Mouse (Mus musculus) cerebellum, adult 8-10 months (tissue): ENCODE measurements at regions not wholly inside any gene's neighbourhood (a gene's known extent, or its start where the extent isn't known, plus 50 kb on each side); places are given as distances from the start of the nearest gene placed in this dataset.

ENCODE experiments used
- DNase-seq: peaks from one replicate; pipeline ENCODE4 v3.0.0; 2022

DNA sequence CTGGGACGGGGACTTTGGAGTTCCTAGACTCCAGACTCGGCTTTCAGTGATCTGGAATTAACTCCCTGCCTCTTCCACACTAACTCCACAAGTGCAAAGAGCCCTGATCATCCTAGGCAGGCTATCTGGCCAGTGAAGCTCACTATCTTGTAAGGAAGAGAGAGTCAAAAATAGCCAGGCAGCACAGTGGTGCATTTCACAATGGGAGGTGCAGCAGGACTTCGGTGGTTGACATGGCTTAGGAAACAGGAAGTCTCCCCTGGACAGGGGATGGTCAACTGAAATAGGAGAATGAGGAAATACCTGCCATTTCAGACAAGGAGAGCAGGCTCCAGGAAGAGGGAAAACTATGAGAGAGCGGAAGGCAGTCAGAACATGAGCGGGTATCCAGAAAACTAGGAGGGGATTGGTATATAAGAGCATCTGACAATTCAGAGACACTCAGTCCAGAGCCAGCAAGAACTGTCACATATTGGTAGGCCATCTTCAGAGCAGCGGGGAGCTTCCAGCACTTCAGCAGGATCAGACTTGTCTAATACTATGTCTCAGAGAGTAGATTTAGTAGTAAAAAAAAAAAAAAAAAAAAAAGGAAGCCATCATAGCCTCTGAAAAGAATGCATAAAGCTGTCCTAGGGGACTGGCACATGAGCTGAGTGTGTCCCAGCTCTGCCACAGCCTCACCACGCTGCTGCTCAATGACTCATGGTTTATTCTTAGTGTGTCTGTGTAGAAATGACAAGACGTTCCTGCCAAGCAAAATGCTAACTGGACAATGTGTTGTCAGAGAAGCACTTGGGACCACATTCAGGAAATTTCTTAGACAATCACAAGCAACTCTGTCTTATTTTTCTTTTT, 184.5 kb upstream of the Cpeb2 start:
- DNase-seq, result peak; percentile 34

DNA sequence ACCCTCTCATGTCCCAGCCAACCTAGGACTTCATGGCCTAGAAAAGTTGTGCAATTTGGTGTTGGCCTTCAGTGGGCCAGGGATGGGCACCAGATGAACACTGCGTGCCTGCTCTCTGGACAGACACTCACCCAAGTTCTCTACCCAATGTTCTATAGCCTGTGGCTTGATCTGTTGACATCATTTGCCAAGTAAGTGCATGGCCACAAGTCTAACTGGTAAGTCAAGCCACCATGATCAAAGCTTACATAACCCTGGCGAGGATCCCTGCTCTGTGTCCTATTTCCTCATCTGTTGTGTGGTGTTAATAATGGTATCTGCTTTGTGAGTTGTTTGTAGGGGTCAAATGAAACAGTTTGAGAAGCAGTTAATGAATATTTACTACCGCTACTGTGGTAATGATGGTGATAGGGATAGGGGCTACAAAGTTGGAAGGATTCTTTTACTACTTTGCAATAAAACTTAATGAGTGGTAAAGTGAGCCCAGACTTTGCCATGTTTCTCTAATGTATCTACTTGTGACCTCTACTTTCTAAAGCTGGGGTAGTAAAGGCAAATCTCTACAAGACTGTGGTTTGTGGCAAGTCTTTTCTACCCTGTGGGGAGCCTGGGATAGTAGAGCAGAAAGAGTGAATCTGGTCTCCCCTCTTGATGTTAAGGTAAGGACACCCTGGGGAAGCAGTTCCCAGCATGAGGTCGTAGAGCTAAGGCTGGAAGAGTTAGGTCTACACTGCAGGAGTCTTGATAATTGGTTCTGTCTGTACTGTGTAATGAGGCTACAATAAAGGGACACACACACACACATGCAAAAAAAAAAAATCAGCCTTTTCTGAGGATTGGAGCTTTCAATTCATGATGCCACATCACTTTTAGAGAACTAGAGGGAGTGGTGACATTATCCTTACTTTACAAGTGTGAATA, 183.3 kb upstream of the Cpeb2 start:
- DNase-seq, result no peak

- DNase-seq, result peak; percentile 80
Observed at GRCm38 (mm10) chr5:43050961-43051517, 181.9 kb upstream of the Cpeb2 start.

DNA sequence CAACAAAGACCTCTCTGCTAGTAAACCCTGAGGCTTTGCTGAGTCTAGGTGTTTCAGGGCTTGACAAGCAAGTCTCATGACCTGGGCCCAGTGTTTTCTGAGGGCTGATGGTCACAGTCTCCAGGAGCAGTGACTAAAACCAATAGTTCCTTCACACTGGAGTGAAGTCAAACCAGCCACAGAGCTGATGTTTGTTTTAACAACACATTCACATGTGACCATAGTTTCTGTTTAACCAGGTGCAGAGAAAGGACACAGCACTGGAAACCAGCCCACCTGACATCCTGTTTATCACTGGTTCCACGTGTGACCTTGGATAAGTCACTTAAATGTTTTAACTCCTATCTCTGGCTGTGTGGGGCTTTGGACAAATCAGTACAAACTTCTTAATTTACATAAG, 180.3 kb upstream of the Cpeb2 start:
- DNase-seq, result no peak

DNA sequence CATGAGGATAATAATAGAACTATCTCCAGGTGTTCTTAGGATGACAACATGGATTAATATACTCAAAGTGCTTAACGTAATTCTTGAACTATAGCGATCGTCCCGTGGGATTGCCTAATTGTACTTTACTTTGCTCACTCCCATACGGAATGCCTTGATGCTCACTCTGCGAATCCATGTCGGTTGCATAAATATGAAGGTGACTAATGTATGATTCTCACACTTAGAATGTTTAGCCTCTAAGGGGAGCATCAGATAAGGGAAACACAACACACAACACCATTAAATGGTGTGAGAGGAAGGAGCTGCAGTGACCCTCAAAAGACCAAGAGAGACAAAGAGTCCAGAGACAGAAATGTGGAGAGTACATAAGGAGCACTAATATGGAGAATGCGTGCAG, 178.4 kb upstream of the Cpeb2 start:
- DNase-seq, result no peak

GRCm38 (mm10) chr5:43055111-43055710, 177.8 kb upstream of the Cpeb2 start:
- no peak for DNase-seq

DNA sequence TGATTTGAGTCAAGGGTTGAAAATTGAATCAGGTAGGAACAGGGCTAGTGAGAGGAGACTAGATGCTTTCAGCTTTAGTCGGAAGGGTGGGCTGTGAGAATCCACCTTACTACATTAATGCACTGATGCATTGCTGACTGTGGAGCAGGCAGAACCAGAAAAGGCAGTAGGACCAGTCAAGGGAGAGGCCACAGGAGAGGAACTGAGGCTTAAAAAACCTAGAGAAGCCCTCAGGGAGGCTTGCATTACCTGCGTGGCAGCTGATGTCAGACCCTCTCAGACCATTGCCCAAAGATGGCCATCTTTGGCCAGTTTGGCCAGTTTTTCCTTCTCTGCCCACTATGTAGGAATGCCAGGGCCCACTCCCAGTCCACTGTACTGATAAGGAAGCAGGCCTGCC, 176.5 kb upstream of the Cpeb2 start:
- DNase-seq, result no peak

- no peak for DNase-seq
Observed at GRCm38 (mm10) chr5:43061243-43061642, 171.7 kb upstream of the Cpeb2 start.

DNA sequence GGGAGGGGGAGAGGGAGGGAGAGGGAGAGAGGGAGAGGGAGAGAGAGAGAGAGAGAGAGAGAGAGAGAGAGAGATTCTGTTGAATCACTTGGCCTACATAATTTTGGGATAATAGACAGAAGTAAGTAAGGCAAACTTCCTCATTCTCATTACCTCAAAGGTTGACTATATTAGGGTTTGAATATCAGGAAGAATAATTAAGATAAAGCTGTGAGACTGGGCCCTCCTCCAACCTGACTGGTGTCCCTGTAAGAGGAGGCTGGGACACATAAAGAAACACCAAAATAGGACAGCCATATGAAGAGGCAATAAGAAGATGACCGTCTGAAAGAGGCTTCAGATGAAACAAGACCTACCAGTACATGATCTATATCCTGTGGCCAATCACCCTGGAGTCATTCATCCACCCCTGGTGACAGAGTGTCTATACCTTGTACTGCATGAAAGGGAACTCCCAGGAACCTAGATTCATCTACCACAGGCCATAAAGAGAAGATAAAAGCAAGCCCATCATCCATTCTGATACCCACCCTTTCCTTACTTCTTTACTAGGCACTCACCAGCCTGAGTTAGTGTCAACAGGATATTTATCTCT, 171.1 kb upstream of the Cpeb2 start:
- DNase-seq, result no peak

- DNase-seq, result no peak
Observed at GRCm38 (mm10) chr5:43062499-43062898, 170.5 kb upstream of the Cpeb2 start.

- no peak for DNase-seq
Observed at GRCm38 (mm10) chr5:43063386-43063785, 169.6 kb upstream of the Cpeb2 start.

- DNase-seq, result no peak
Observed at GRCm38 (mm10) chr5:43071541-43071940, 161.4 kb upstream of the Cpeb2 start.

DNA sequence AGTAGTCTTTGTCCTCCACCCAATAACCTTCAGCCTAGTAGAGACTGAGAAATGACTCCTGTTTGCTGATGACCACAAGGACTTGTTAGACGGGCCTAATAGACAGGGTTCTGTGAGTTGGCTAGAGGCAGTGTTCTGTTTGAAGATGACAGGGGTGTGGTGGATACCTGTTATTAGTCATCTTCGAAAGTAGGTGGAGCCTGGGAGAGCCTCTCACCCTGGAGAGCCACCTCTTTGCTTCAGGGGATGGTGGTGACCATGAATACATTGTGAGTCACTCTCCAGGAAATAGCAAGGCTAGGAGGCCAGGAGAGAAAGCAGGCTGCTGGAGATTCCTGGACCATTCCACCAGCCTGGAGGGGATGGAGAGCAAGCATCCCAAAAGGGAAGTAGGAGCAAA, 160.6 kb upstream of the Cpeb2 start:
- no peak for DNase-seq

GRCm38 (mm10) chr5:43074536-43074935, 158.4 kb upstream of the Cpeb2 start:
- no peak for DNase-seq

DNA sequence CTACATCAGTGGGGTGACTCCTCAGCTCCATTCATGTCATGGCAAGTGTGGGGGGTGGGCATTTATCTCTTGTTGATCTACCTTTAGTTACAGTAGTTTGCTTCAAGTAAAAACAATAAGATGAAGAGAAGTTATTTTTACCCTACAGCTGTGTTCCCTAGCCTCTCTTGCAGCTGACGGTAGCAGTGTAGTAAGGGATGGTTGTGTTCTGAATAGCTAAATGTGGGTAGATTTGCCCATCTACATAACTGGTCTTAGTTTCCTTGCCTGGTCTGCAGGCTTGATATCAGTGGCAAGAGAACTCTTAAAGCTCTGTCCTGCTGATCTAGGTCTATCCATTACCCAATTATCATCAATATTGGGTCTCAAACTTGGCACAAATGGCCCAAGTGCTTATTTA, 152.7 kb upstream of the Cpeb2 start:
- no peak for DNase-seq

DNA sequence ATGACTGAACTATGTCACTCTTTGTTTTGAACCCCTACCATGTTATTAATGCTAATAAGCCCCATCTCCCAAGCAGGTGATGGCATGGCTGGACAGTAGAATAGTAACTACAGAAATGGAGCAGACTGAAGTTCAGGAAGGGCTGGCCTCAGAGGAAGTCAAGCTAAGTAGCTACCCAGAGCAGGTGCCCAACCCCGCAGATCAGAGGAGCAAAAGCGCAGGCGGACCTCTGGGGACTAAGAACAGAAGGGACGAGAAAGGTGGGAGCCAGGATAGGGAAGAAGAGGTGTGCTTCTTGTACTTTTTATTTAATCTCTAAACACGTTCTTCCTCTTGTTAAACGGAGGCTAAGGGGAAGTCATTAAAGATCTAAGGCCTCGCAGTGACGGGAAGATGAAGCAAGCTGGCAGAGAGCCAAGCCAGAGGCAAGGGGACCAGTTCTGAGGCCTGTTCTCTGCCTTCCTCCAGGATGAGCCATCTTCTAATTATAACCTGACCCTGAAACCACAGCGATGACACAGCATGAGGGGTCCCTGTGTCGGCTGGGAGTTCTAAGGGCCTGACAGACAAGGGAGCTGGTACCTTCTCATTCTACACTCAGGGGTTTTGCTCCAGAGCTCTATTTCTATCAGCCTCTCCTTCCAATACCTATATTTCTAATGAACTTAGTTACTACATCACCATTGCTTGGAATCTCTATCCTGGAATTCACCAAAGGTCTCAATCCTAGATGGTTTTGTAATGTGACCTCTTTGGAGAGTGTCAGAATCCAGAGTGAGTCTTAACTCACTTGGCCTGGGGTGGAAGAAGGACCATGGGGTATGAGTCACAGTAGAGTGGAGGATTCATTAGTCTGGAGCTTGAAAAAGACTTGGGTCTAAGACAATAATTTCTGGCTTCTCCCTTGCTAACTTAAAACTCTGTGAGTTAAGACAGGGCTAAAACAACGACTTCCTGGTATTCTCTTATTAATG, 151.1 kb upstream of the Cpeb2 start:
- DNase-seq, result no peak

DNA sequence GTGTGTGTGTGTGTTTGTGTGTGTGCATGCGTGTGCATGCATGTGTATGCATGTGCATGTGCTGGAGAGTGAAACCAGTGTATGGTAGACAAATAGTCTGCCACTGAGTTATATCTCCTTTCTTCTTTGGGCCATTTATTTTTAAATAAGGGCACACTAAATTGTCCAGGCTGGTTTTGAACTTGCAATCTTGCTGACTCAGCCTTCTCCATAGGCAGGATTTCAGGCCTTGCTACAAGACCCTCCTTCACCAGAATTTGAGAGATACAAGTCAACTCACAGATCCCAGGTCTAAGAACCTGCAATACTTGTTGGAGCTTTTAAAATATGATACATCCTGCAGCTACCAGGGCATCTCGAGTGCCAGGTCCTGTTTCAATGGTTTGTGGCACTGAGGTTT, 145.9 kb upstream of the Cpeb2 start:
- DNase-seq, result no peak

DNA sequence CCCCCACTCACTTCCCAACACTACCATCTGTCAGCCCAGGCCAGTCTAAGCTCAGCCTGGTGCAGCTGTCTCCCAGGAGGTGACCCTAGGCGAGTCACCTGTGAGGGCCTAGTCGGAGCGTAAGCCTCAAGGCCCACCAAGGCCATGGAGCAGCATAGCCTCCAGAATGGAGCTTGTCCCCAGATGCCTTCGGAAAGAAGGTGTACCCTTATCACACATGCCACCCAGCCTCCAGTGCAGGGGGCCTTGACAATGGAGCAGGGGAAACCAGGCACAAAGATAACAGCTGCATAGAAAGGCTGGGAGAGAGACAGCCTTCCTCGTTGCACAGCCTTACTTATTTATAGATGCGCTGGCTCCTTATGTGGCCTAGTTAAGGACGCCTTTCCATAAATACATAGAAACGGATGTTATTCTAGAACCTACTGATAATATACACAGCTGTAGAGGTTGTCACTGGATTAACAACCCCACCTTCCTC, 145.0 kb upstream of the Cpeb2 start:
- DNase-seq, result no peak

DNA sequence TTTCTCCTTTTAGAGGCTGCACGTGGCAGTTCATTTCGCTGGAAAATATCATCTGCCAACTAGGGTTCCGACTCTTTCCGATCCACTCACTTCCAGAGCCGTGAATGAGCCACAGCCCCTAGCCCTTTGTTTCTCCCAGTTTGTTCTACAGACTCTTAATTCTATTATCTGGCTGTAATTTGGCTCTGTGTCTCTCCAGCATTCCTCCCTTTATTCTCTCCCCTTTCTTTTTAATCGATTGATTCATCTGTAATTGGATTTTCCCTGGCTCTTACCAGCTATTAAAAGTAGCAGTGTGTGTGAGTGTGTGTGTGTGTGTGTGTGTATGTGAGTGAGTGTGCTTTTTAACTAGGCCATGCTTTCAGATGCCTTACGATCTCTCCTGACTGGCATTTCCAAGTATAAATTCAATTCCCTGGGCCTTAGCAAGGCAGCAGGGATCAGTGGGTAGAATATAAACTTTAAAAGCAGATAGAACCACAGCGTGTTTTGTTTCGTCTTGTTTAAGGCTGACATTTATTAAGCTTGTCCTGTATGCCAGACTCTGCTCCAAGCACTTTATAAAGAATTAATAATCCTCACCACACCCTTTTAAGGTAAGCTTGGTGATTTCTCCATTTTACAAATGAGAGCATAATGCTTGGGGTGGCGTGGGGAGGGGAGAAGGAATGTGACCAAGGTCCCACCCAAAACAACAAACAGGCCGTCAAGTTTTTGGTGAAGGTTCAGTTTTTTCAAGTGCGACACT, 144.1 kb upstream of the Cpeb2 start:
- DNase-seq, result no peak

DNA sequence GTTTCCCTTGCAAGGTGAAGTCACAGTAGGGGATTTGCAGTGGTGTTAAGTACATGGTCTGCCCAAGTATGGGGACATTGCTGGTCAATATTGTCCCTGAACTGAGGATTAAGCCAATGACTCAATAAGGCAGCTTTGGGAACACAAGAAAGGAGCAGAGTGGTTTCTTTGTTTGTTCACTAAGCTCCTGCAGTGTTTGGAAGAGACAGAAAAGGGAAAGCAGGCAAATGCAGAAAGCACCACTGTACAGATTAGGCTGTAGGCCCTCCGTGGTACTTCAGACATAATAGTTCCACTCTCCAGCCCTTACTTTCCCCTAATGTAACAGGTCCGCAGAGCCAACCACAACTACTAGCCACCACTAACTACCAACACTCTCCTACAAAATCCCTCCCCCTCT, 143.5 kb upstream of the Cpeb2 start:
- no peak for DNase-seq

- no peak for DNase-seq
Observed at GRCm38 (mm10) chr5:43089941-43090340, 143.0 kb upstream of the Cpeb2 start.
